Mouse (Mus musculus) megakaryocyte, embryonic 14.5 days (primary cell): Measurements from ENCODE around the gene Arhgap40. TPM values are rescaled to one million over a fixed set of nuclear protein-coding genes. Genes with fewer than 3 reads are reported as not detected.

Source experiments
- H3K27me3 ChIP-seq: replicated peaks from 2 replicates; pipeline ENCODE3; 2012; ENCODE audit warnings: inconsistent platforms
- H3K36me3 ChIP-seq: replicated peaks from 2 replicates; pipeline ENCODE3; 2012; ENCODE audit warnings: low read length, inconsistent platforms, mixed read lengths
- H3K4me1 ChIP-seq: 2 replicates; pipeline ENCODE4 v1.6.1; 2012; ENCODE audit warnings: inconsistent platforms
- H3K4me3 ChIP-seq: replicated peaks from 2 replicates; pipeline ENCODE3; 2012; ENCODE audit warnings: moderate library complexity, mild to moderate bottlenecking, inconsistent platforms
- H3K9me3 ChIP-seq: 2 replicates; pipeline ENCODE4 v1.6.1; 2012; ENCODE audit warnings: inconsistent platforms
- FLI1 ChIP-seq: IDR thresholded peaks from 2 replicates; pipeline ENCODE4 v1.6.1; 2012; ENCODE audit warnings: low read length, inconsistent platforms, mixed read lengths
- GATA1 ChIP-seq: IDR thresholded peaks from 3 replicates; pipeline ENCODE4 v1.6.1; 2012; ENCODE audit warnings: mixed read lengths, low read length, inconsistent platforms, borderline replicate concordance
- polyA plus RNA-seq: library from polyadenylated mRNA; stranded (reverse); fragments of >175 nt; gene quantifications from 2 replicates; pipeline ENCODE4 v1.2.3, GENCODE M21; 2012; ENCODE audit warnings: low replicate concordance; ENCODE audit not compliant: insufficient read depth

Gene Arhgap40
- polyA plus RNA-seq, 1 experiment, result not detected

GRCm38 (mm10) chr2:158545266-158545665 is 32.7 kb downstream of the Arhgap40 start:
- Histone ChIP-seq H3K9me3 (peaks cover 5% of the 10 kb centered on the region; the same call in 1 of the 2 replicates), H3K27me3 (peaks cover 64% of the 10 kb centered on the region), H3K36me3 (no peaks in the 10 kb centered on the region), H3K4me1 (peaks cover 11% of the 10 kb centered on the region; the same call in 1 of the 2 replicates), H3K4me3 (no peak overlapping the region)
- TF ChIP-seq GATA1, result no peak
- TF ChIP-seq FLI1, result no peak

DNA sequence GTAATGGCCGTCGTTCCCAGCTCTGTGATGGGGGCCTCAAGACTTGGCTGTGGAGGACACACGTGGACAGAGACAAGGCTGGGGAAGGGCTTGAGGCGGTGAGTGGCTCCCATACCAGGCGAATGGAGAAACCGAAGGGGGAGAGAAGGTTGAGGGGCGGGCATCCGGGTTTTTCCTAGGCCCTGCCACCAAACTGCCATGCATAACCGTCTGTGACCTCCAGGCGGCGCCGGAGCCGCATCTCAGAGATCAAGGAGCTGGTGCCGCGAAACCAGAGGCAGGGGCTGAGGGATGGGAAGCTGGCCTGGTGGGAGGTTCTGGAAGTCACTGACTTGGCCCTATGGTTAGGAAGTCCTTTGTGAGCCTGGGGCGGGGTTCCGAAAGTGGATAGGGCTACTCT is 34.2 kb downstream of the Arhgap40 start:
- H3K9me3 ChIP-seq, result peaks cover 5% of the 10 kb centered on the region; the same call in 1 of the 2 replicates
- H3K27me3 ChIP-seq, result peaks cover 69% of the 10 kb centered on the region
- TF ChIP-seq FLI1 (no peak), GATA1 (no peak)
- no peaks in the 10 kb centered on the region for H3K36me3 ChIP-seq
- H3K4me3 ChIP-seq, result peak overlapping the region; percentile 35
- peaks cover 11% of the 10 kb centered on the region; the same call in 1 of the 2 replicates for H3K4me1 ChIP-seq

DNA sequence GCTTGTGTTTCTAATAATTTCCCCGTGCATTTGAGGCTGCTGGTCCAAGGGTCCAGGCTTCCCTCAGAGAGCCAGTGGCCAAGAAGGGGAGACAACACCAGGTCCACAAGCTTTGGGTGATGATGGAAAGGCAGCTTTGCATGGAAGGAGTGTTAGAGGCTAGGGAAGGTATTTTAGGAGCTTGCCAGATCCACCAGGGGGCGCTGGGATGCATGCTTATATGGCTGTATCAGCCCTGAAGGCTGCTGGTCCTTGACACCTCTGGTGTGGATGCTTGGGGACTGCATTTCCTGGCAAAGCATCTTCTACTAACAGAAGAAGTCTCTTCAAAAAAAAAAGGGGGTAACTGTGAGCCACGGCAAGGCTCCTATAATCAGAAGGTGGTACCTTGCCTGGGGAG is 37.5 kb downstream of the Arhgap40 start:
- Histone ChIP-seq H3K36me3 (no peaks in the 10 kb centered on the region), H3K4me1 (peaks cover 17% of the 10 kb centered on the region; the same call in 1 of the 2 replicates), H3K27me3 (peaks cover 71% of the 10 kb centered on the region), H3K4me3 (no peak overlapping the region), H3K9me3 (peaks cover 4% of the 10 kb centered on the region; the same call in 1 of the 2 replicates)
- no peak for TF ChIP-seq FLI1
- no peak for TF ChIP-seq GATA1

GRCm38 (mm10) chr2:158554366-158554765 is 41.8 kb downstream of the Arhgap40 start:
- Histone ChIP-seq H3K4me1 (peaks cover 23% of the 10 kb centered on the region), H3K9me3 (peaks cover 10% of the 10 kb centered on the region), H3K27me3 (peaks cover 75% of the 10 kb centered on the region), H3K36me3 (no peaks in the 10 kb centered on the region), H3K4me3 (no peak overlapping the region)
- TF ChIP-seq FLI1 (no peak), GATA1 (no peak)

- Histone ChIP-seq H3K4me3 (peak overlapping the region; percentile 54), H3K27me3 (peaks cover 77% of the 10 kb centered on the region), H3K9me3 (peaks cover 19% of the 10 kb centered on the region), H3K36me3 (no peaks in the 10 kb centered on the region), H3K4me1 (peaks cover 23% of the 10 kb centered on the region)
- TF ChIP-seq FLI1 (no peak), GATA1 (no peak)
These were observed 42.7 kb downstream of the Arhgap40 start for GRCm38 (mm10) chr2:158555252-158555651.

- peaks cover 23% of the 10 kb centered on the region for H3K4me1 ChIP-seq
- TF ChIP-seq GATA1 (no peak), FLI1 (no peak)
- no peaks in the 10 kb centered on the region for H3K36me3 ChIP-seq
- H3K4me3 ChIP-seq, result peak overlapping the region; percentile 87
- peaks cover 77% of the 10 kb centered on the region for H3K27me3 ChIP-seq
- peaks cover 19% of the 10 kb centered on the region for H3K9me3 ChIP-seq
These were observed 43.2 kb downstream of the Arhgap40 start for GRCm38 (mm10) chr2:158555812-158556211.

DNA sequence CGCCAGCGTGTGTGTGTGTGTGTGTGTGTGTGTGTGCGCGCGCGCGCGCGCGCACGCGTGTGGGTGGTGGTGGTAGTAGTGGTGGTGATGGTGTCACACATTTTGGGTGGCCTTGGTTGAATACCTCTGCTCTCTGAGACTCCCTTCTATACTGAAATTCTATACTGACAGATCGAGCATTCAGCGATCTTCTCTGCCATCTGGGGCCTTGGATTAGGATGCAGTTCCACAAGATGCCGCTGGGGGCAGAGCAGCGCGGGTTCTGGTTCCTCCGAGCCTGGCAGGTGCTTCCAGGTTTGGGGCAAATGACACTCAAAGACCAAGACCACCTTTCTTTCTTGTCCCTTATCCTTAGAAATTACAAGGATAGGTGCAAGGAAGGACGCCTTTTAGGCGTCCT is 43.6 kb downstream of the Arhgap40 start:
- H3K9me3 ChIP-seq, result peaks cover 19% of the 10 kb centered on the region
- peaks cover 78% of the 10 kb centered on the region for H3K27me3 ChIP-seq
- H3K4me3 ChIP-seq, result peak overlapping the region; percentile 87
- no peaks in the 10 kb centered on the region for H3K36me3 ChIP-seq
- TF ChIP-seq GATA1 (no peak), FLI1 (no peak)
- H3K4me1 ChIP-seq, result peaks cover 23% of the 10 kb centered on the region

DNA sequence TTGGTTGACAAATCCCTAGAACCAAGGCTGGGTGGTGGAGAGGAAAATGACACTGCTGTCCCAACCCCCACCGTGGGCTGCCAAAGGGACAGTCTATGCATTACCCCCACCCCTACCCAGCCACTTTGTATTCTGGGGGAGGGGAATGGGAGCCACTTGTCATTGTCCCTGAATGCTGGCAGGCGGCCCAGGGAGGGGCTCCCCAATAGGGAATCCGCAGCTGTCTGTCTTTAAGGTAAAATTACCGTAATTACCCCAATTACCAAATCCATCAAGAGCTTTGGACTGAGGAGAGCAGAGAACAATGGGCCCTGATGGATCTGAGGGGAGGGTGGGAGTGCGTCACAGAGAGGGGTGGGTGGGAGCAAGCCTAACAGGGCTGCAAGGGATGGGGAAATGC is 44.2 kb downstream of the Arhgap40 start:
- H3K4me1 ChIP-seq, result peaks cover 23% of the 10 kb centered on the region
- TF ChIP-seq GATA1, result no peak
- no peak for TF ChIP-seq FLI1
- H3K9me3 ChIP-seq, result peaks cover 19% of the 10 kb centered on the region
- no peak overlapping the region for H3K4me3 ChIP-seq
- peaks cover 78% of the 10 kb centered on the region for H3K27me3 ChIP-seq
- no peaks in the 10 kb centered on the region for H3K36me3 ChIP-seq

DNA sequence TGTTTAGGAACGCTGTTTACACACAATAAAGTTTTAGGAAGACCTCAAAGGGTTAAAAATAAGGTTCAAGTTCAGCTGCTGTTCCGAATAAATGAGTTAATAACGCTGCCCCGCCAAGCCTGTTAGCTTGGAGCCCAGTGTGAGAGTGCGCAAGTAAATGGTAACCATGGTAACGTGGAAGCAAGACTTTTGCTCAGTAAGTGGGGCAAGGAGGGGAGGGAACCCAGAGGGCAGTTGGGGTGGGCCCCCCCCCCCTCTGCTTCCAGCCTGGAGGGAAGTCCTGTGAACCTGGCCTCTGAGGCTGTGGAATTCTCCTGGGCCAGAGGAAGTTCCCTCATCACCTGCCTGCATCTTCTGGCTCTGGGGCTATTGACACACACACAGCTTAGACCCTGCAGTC is 47.3 kb downstream of the Arhgap40 start:
- no peaks in the 10 kb centered on the region for H3K36me3 ChIP-seq
- no peak overlapping the region for H3K4me3 ChIP-seq
- peaks cover 71% of the 10 kb centered on the region for H3K27me3 ChIP-seq
- H3K4me1 ChIP-seq, result peaks cover 16% of the 10 kb centered on the region
- H3K9me3 ChIP-seq, result peaks cover 19% of the 10 kb centered on the region
- TF ChIP-seq GATA1 (no peak), FLI1 (no peak)

GRCm38 (mm10) chr2:158560801-158561200 is 48.2 kb downstream of the Arhgap40 start:
- peaks cover 71% of the 10 kb centered on the region for H3K27me3 ChIP-seq
- no peaks in the 10 kb centered on the region for H3K36me3 ChIP-seq
- H3K4me1 ChIP-seq, result peaks cover 10% of the 10 kb centered on the region
- no peak for TF ChIP-seq FLI1
- TF ChIP-seq GATA1, result no peak
- no peak overlapping the region for H3K4me3 ChIP-seq
- H3K9me3 ChIP-seq, result peaks cover 19% of the 10 kb centered on the region
